In the genomic region with DNA sequence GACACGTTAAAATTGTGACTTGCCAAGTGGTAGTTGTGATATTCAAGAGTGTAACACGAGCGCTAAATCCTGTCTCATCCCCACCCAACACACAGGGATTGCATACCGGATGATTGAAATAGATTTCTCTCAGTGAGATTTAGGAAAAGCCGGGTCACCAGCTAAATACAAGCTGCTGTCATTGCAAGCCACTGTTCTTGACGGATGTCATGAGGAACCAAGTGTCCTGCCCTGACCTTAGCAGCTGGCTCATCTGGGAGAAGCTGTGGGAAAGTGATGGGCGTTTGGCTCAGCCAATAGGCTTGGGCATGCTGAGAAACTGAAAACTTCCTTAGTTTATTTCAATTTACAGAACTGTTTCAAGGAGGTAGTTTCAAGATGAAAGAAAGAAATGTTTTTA, we compare ENCODE assay signal across 13 mouse cellular contexts.
DNase-seq lines count a peak whose midpoint lies in the region; ATAC-seq lines count a peak whose summit lies in the region.
"Had no signal": no experiment of that assay in that cellular context is flagged by ENCODE, and none has a peak within 500 bp of the region (broad histone marks: within the 10 kb centered on the region; RNA-seq: fewer than 3 reads in every experiment).

No protein-coding gene starts in this region.

- no peak overlapping the region for H3K27ac ChIP-seq in forebrain, embryonic 13.5 days
- H3K27ac ChIP-seq: embryonic facial prominence, embryonic 13.5 days; hindbrain, postnatal 0 days; midbrain, embryonic 12.5 days; neural tube, embryonic 13.5 days had no signal

- DNase-seq in adrenal gland, adult (ENCODE audit: inconsistent age in 2 of 2, low spot score in 1 of 2): peak; percentile 61 to 66
- DNase-seq in adrenal gland, adult 8-10 months: no peak
- peak; percentile 36 for DNase-seq in right cerebral cortex, postnatal 14 days
- DNase-seq in right cerebral cortex, postnatal 25 days: no peak
- peak; percentile 75 for DNase-seq in kidney, postnatal 14 days
- DNase-seq in skeletal muscle tissue, adult 2 months (ENCODE audit: low read depth, low spot score): peak; percentile 68
- no peak for DNase-seq in urinary bladder, postnatal 36 days (ENCODE audit: low spot score in 2 of 2)
- DNase-seq: cerebellum, adult 9-11 months had no signal

- H3K27me3 ChIP-seq in forebrain, embryonic 13.5 days: no peaks in the 10 kb centered on the region
- H3K27me3 ChIP-seq: embryonic facial prominence, embryonic 13.5 days; midbrain, embryonic 12.5 days; neural tube, embryonic 13.5 days had no signal

- H3K9ac ChIP-seq in forebrain, embryonic 13.5 days: no peak overlapping the region
- H3K9ac ChIP-seq: embryonic facial prominence, embryonic 13.5 days; midbrain, embryonic 12.5 days; neural tube, embryonic 13.5 days had no signal

- no peaks in the 10 kb centered on the region for H3K4me1 ChIP-seq in forebrain, embryonic 13.5 days
- H3K4me1 ChIP-seq: embryonic facial prominence, embryonic 13.5 days; midbrain, embryonic 12.5 days had no signal

- 80% methylated on average over 7 of the region's 7 CpGs for WGBS in forebrain, embryonic 13.5 days

- no peaks in the 10 kb centered on the region for H3K36me3 ChIP-seq in forebrain, embryonic 13.5 days (ENCODE audit: poor library complexity, severe bottlenecking)
- H3K36me3 ChIP-seq: embryonic facial prominence, embryonic 13.5 days; midbrain, embryonic 12.5 days; neural tube, embryonic 13.5 days had no signal

- H3K4me3 ChIP-seq in forebrain, embryonic 13.5 days: no peak overlapping the region
- H3K4me3 ChIP-seq: embryonic facial prominence, embryonic 13.5 days; midbrain, embryonic 12.5 days; neural tube, embryonic 13.5 days had no signal

- H3K9me3 ChIP-seq in forebrain, embryonic 13.5 days (replicated peaks): no peaks in the 10 kb centered on the region
- H3K9me3 ChIP-seq: embryonic facial prominence, embryonic 13.5 days; midbrain, embryonic 12.5 days; neural tube, embryonic 13.5 days had no signal

- no peak for ATAC-seq in forebrain, embryonic 13.5 days
- ATAC-seq: hindbrain, postnatal 0 days had no signal

- H3K4me2 ChIP-seq in forebrain, embryonic 13.5 days: no peak overlapping the region
- H3K4me2 ChIP-seq: embryonic facial prominence, embryonic 13.5 days; midbrain, embryonic 12.5 days; neural tube, embryonic 13.5 days had no signal

Comparison
In these comparisons a context has a peak if more than half of its experiments do, and no peak if none do; other contexts are left out.
1. DNase-seq: peak in adrenal gland, adult (2 of 2), right cerebral cortex, postnatal 14 days (single experiment), kidney, postnatal 14 days (single experiment) and skeletal muscle tissue, adult 2 months (single experiment); none in adrenal gland, adult 8-10 months (single experiment), right cerebral cortex, postnatal 25 days (single experiment) and urinary bladder, postnatal 36 days (0 of 2).